Mouse (Mus musculus) E14TG2a.4 (cell line): ENCODE measurements around the gene Traf3ip2.

Experiments used
- CTCF ChIP-seq: conservative IDR thresholded peaks from 2 replicates; pipeline ENCODE4 v1.5.1; 2014; ENCODE audit warnings: low read length
- POU5F1 ChIP-seq: IDR thresholded peaks from 2 replicates; pipeline ENCODE4 v1.6.1; 2014; ENCODE audit warnings: low read length, borderline replicate concordance

DNA sequence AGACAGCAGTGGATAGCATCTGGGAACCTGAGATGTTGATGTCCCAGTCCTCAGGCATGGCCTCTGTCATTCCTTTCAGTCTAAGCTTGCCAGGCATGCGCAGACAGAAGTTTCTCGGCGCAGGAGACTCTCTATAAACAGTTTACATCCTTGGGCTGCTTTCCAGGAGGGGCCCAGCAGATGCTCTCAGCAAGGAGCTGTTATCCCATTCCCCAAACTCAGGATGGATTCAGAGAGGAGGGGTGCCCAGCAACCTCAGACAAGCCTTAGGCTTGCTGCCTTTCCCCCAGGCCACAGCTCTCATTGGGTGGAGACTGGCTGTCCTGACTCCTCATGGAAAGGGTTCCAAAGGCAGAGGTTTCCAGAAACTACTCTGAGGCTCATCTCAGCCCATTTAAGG lies 1.5 kb upstream of the Traf3ip2 start:
- TF ChIP-seq CTCF, result no peak
- no peak for TF ChIP-seq POU5F1
